Mouse (Mus musculus) kidney, embryonic 16.5 days (tissue): ENCODE results near the gene Thbs1. TPM values are rescaled to one million over a fixed set of nuclear protein-coding genes. Genes with fewer than 3 reads are reported as not detected.
"Not testable (repeated sequence)": the region's sequence is repeated elsewhere in the genome, so short reads cannot be mapped to it uniquely, and the experiment has no call there.

ENCODE experiments used
- ATAC-seq: fragments of 200-750 bp; cut with Nextera tagmentation; 2 replicates; pipeline ENCODE4 v1.8.0; 2017; ENCODE audit warnings: moderate TSS enrichment; ENCODE audit not compliant: low FRiP score, low TSS enrichment
- H3K27ac ChIP-seq: fragments of 300-500 bp; sonication (generic); 2 replicates; pipeline ENCODE4 v1.5.1; 2014; ENCODE audit warnings: low read length
- H3K27me3 ChIP-seq: fragments of 300-500 bp; sonication (generic); 2 replicates; pipeline ENCODE4 v1.6.1; 2014; ENCODE audit warnings: low read length, control low read depth, mixed read lengths; ENCODE audit not compliant: insufficient read depth
- H3K36me3 ChIP-seq: fragments of 300-500 bp; sonication (generic); 2 replicates; pipeline ENCODE4 v1.6.1; 2014; ENCODE audit warnings: low read length, control low read depth, mixed read lengths; ENCODE audit not compliant: insufficient read depth
- H3K4me1 ChIP-seq: fragments of 300-500 bp; sonication (generic); 2 replicates; pipeline ENCODE4 v1.6.1; 2014; ENCODE audit warnings: low read length, control low read depth, mixed read lengths; ENCODE audit not compliant: insufficient read depth
- H3K4me2 ChIP-seq: fragments of 300-500 bp; sonication (generic); replicated peaks from 2 replicates; pipeline ENCODE4 v1.6.1; 2014; ENCODE audit warnings: low read depth, low read length
- H3K4me3 ChIP-seq: fragments of 300-500 bp; sonication (generic); 2 replicates; pipeline ENCODE4 v1.5.1; 2014; ENCODE audit warnings: mild to moderate bottlenecking, low read length
- H3K9ac ChIP-seq: fragments of 300-500 bp; sonication (generic); replicated peaks from 2 replicates; pipeline ENCODE4 v1.6.1; 2014; ENCODE audit warnings: low read length
- H3K9me3 ChIP-seq: fragments of 300-500 bp; sonication (generic); 2 replicates; pipeline ENCODE4 v1.6.1; 2016; ENCODE audit warnings: low read length, control low read depth
- WGBS: fragments of 180-500 bp; shearing (Covaris S2); extraction: QIAGEN DNeasy Blood & Tissue Kit; methylation state at CpG from one replicate; pipeline ENCODE4 v1.1.7; 2014; 5-methylcytosine and 5-hydroxymethylcytosine counted together
- polyA plus RNA-seq: library from polyadenylated mRNA; unstranded; fragments of >200 nt; fragmentation: Nextera tagmentation; extraction: Ambion mirVana; gene quantifications from 2 replicates; pipeline ENCODE4 v1.2.1, GENCODE M21; 2015

Gene Thbs1
- polyA plus RNA-seq, 1 experiment from 2014 or later = 54.6 TPM

- no peaks in the 10 kb centered on the region for H3K27me3 ChIP-seq
- H3K36me3 ChIP-seq = no peaks in the 10 kb centered on the region
- H3K4me3 ChIP-seq = no peak overlapping the region
- H3K9me3 ChIP-seq = no peaks in the 10 kb centered on the region
- no peak overlapping the region for H3K27ac ChIP-seq
- WGBS = 84% methylated on average over 9 of the region's 9 CpGs
- H3K4me1 ChIP-seq = no peaks in the 10 kb centered on the region
- no peak overlapping the region for H3K9ac ChIP-seq
- no peak for ATAC-seq
- H3K4me2 ChIP-seq = no peak overlapping the region
Measured at GRCm38 (mm10) chr2:118137071-118137470, 25.4 kb downstream of the Thbs1 start.

GRCm38 (mm10) chr2:118137776-118138175 is 26.1 kb downstream of the Thbs1 start:
- 84% methylated on average over 2 of the region's 2 CpGs for WGBS

GRCm38 (mm10) chr2:118139261-118139660 is 27.6 kb downstream of the Thbs1 start:
- no peak for ATAC-seq
- Histone ChIP-seq H3K4me2 (no peak overlapping the region), H3K9ac (no peak overlapping the region), H3K36me3 (no peaks in the 10 kb centered on the region), H3K4me1 (no peaks in the 10 kb centered on the region), H3K9me3 (no peaks in the 10 kb centered on the region), H3K27ac (no peak overlapping the region), H3K27me3 (no peaks in the 10 kb centered on the region), H3K4me3 (no peak overlapping the region)
- WGBS = 72% methylated on average over 6 of the region's 6 CpGs

More at GRCm38 (mm10) chr2:118137776-118138175, 26.1 kb downstream of the Thbs1 start:
- H3K4me3 ChIP-seq = no peak overlapping the region
- H3K9ac ChIP-seq = no peak overlapping the region
- ATAC-seq = no peak
- H3K9me3 ChIP-seq = no peaks in the 10 kb centered on the region
- no peaks in the 10 kb centered on the region for H3K36me3 ChIP-seq
- no peaks in the 10 kb centered on the region for H3K27me3 ChIP-seq
- no peak overlapping the region for H3K27ac ChIP-seq
- H3K4me1 ChIP-seq = no peaks in the 10 kb centered on the region
- H3K4me2 ChIP-seq = no peak overlapping the region

- H3K9me3 ChIP-seq = no peaks in the 10 kb centered on the region
- no peak overlapping the region for H3K27ac ChIP-seq
- H3K4me2 ChIP-seq = no peak overlapping the region
- 87% methylated on average over 10 of the region's 10 CpGs for WGBS
- H3K36me3 ChIP-seq = no peaks in the 10 kb centered on the region
- H3K4me3 ChIP-seq = no peak overlapping the region
- H3K27me3 ChIP-seq = no peaks in the 10 kb centered on the region
- H3K9ac ChIP-seq = no peak overlapping the region
- H3K4me1 ChIP-seq = no peaks in the 10 kb centered on the region
- ATAC-seq = no peak
Measured at GRCm38 (mm10) chr2:118141651-118142050, 30.0 kb downstream of the Thbs1 start.

- not testable (repeated sequence) for H3K4me1 ChIP-seq, H3K4me3 ChIP-seq, H3K36me3 ChIP-seq, H3K9ac ChIP-seq, H3K27ac ChIP-seq, H3K9me3 ChIP-seq, H3K27me3 ChIP-seq, ATAC-seq, H3K4me2 ChIP-seq
- WGBS = 50% methylated on average over 3 of the region's 3 CpGs
Measured at GRCm38 (mm10) chr2:118147749-118148148, 36.1 kb downstream of the Thbs1 start.

GRCm38 (mm10) chr2:118148321-118149142 is 36.9 kb downstream of the Thbs1 start:
- Histone ChIP-seq H3K27me3 (no peaks in the 10 kb centered on the region), H3K36me3 (no peaks in the 10 kb centered on the region), H3K9me3 (no peaks in the 10 kb centered on the region), H3K9ac (no peak overlapping the region), H3K4me2 (no peak overlapping the region), H3K27ac (no peak overlapping the region), H3K4me1 (no peaks in the 10 kb centered on the region), H3K4me3 (no peak overlapping the region)
- no peak for ATAC-seq
- WGBS = 66% methylated on average over 4 of the region's 4 CpGs

DNA sequence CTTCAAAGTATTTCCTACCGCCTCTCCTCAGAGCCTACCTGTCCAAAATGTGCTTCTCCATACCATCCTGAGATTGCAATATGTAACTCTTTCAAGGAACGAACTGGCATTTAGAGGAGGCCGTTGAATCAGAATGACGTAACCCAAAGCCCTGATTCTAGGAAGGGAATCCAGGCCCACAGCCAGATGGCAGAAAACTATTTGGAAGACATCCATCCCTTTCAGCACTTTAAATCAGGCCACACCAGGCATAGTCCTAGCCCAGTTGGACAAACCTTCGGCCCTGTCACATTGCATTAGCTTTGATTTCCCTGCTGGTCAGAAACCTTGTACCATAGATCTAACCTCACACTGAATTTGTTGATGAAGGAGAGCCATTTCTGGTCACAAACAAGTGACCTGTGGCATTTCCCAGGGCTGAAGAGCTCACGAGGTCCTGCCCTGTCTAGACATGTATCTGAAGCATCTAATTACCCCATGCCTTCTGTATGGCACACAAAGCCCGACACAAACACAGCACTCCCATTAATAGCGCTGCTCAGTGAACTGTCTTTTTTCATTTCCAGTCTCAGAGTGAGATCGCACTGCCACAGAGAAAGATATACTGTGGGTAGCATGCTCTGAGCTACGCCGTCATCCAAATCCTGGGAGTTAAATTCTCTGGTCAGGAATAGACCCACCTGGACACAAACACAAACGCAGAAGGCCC is 38.3 kb downstream of the Thbs1 start:
- Histone ChIP-seq H3K4me2 (no peak overlapping the region), H3K27me3 (no peaks in the 10 kb centered on the region), H3K9ac (no peak overlapping the region), H3K4me1 (no peaks in the 10 kb centered on the region), H3K27ac (no peak overlapping the region), H3K9me3 (no peaks in the 10 kb centered on the region), H3K4me3 (no peak overlapping the region), H3K36me3 (no peaks in the 10 kb centered on the region)
- WGBS = 67% methylated on average over 12 of the region's 12 CpGs
- ATAC-seq = no peak

DNA sequence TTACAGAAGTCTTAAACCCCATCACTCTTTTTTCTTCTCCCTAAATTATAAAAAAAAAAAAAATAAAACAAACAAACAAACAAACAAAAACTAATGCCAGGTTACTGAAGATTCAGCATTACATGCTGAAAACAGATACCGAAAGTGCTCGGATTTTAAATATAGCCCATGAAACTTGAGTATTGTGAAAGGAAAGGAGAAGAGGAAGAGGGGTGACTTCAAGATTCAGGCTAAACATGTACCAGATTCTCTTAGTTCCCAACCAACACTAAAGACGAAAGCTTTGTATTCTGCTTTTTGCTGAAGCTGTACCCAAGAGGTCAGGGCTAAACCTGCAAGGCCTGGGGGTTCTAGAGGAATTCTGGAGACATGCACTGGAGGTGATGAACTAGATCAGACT is 46.4 kb downstream of the Thbs1 start:
- H3K27ac ChIP-seq = no peak overlapping the region
- H3K36me3 ChIP-seq = no peaks in the 10 kb centered on the region
- H3K9me3 ChIP-seq = no peaks in the 10 kb centered on the region
- no peak for ATAC-seq
- 69% methylated on average over 3 of the region's 3 CpGs for WGBS
- H3K27me3 ChIP-seq = no peaks in the 10 kb centered on the region
- H3K4me2 ChIP-seq = no peak overlapping the region
- H3K9ac ChIP-seq = no peak overlapping the region
- H3K4me1 ChIP-seq = peaks cover 13% of the 10 kb centered on the region
- H3K4me3 ChIP-seq = no peak overlapping the region

DNA sequence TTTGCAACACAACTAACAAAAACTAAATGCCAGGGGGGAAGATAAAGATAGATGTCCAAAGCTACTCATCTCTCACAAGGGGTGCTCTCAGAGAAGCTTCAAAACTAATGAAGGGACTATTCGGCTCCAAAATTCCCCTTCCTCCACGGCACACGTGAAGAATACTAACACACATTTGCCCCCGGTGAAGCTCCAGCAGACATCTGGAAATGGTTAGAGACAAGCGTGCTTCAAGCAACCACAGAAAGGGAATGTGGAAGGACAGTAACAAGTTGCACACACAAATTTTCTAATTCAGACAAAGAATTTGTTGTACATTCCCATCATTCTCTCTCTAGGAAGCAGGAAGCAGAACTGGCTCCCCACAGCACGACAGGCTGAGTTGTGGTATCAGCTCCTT is 47.5 kb downstream of the Thbs1 start:
- no peak overlapping the region for H3K9ac ChIP-seq
- H3K4me2 ChIP-seq = no peak overlapping the region
- no peak for ATAC-seq
- H3K9me3 ChIP-seq = no peaks in the 10 kb centered on the region
- H3K4me3 ChIP-seq = no peak overlapping the region
- H3K27ac ChIP-seq = no peak overlapping the region
- H3K4me1 ChIP-seq = peaks cover 16% of the 10 kb centered on the region
- 68% methylated on average over 6 of the region's 6 CpGs for WGBS
- no peaks in the 10 kb centered on the region for H3K36me3 ChIP-seq
- no peaks in the 10 kb centered on the region for H3K27me3 ChIP-seq

DNA sequence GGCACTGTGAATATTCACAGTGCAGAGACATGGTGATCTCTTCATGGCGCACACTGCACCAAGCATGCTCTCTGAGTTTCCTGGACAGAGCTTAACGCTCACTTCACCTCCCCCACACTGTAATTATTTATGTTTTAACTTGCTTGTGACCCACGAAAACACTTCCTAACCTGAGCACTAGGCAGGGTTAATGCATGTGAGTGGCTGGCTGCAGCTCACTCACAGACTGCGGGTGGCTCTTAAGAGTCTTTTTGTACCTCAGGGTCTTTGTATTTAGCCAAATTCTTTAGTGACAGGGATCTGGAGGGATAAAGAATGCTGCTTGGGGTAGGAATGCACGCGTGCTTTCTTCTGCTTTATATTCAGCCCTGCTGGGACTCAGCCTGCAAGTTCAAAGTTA is 48.9 kb downstream of the Thbs1 start:
- 21% methylated on average over 6 of the region's 6 CpGs for WGBS
- Histone ChIP-seq H3K4me3 (no peak overlapping the region), H3K27me3 (no peaks in the 10 kb centered on the region), H3K27ac (no peak overlapping the region; the same call in 1 of the 2 replicates), H3K4me1 (peaks cover 18% of the 10 kb centered on the region), H3K9ac (no peak overlapping the region), H3K36me3 (no peaks in the 10 kb centered on the region), H3K9me3 (no peaks in the 10 kb centered on the region), H3K4me2 (no peak overlapping the region)
- ATAC-seq = peak; percentile 67; the same call in 1 of the 2 replicates
